Mouse (Mus musculus): ENCODE measurements around the gene Ranbp3. TPM values are rescaled to one million over a fixed set of nuclear protein-coding genes. Genes with fewer than 3 reads are reported as not detected.

Ranbp3 gene
- total and polyA plus RNA-seq, 3 experiments, result 54.7 to 142 (median 70.5) TPM

GRCm38 (mm10) chr17:56631807-56632206 is 41.3 kb upstream of the Ranbp3 start:
- peaks cover 19% of the 10 kb centered on the region for H3K4me1 ChIP-seq (ENCODE audit: insufficient read depth, low read depth, low read length)
- H3K4me3 ChIP-seq (ENCODE audit: low read depth, low read length), result no peak overlapping the region
- H3K9me3 ChIP-seq (replicated peaks), result peaks cover 2% of the 10 kb centered on the region; the same call in 1 of the 2 replicates
- no peaks in the 10 kb centered on the region for H3K36me3 ChIP-seq (replicated peaks)
- TF ChIP-seq POLR2AphosphoS5 (IDR thresholded peaks at IDR 0.05; ENCODE audit: insufficient replicate concordance, low read depth, low read length), result no peak
- no peak for TF ChIP-seq CTCF (IDR thresholded peaks at IDR 0.05; ENCODE audit: low read depth, low read length)
- no peak for TF ChIP-seq TAL1 (conservative IDR thresholded peaks at IDR 0.05; ENCODE audit: low read depth, low read length)
- no peak for TF ChIP-seq GATA2 (IDR thresholded peaks at IDR 0.05; ENCODE audit: borderline replicate concordance, low read depth, low read length)
- no peak for TF ChIP-seq GATA1 (IDR thresholded peaks at IDR 0.05; ENCODE audit: borderline replicate concordance, low read length)
- DNase-seq (ENCODE audit: low spot score) (no peak), ATAC-seq (ENCODE audit: extremely low read depth, insufficient number of reproducible peaks, low FRiP score, poor library complexity, severe bottlenecking) (no peak)
- H3K27me3 ChIP-seq (ENCODE audit: insufficient read depth, low read length), result peaks cover 43% of the 10 kb centered on the region

- TF ChIP-seq CTCF (IDR thresholded peaks at IDR 0.05; ENCODE audit: low read depth, low read length) (no peak), POLR2AphosphoS5 (IDR thresholded peaks at IDR 0.05; ENCODE audit: insufficient replicate concordance, low read depth, low read length) (no peak), GATA1 (IDR thresholded peaks at IDR 0.05; ENCODE audit: borderline replicate concordance, low read length) (no peak), GATA2 (IDR thresholded peaks at IDR 0.05; ENCODE audit: borderline replicate concordance, low read depth, low read length) (no peak), TAL1 (conservative IDR thresholded peaks at IDR 0.05; ENCODE audit: low read depth, low read length) (no peak)
- peaks cover 2% of the 10 kb centered on the region; the same call in 1 of the 2 replicates for H3K9me3 ChIP-seq (replicated peaks)
- DNase-seq (ENCODE audit: low spot score) (no peak), ATAC-seq (ENCODE audit: extremely low read depth, insufficient number of reproducible peaks, low FRiP score, poor library complexity, severe bottlenecking) (no peak)
- H3K36me3 ChIP-seq (replicated peaks), result no peaks in the 10 kb centered on the region
- peaks cover 4% of the 10 kb centered on the region for H3K4me1 ChIP-seq (ENCODE audit: insufficient read depth, low read depth, low read length)
- no peak overlapping the region for H3K4me3 ChIP-seq (ENCODE audit: low read depth, low read length)
- peaks cover 62% of the 10 kb centered on the region for H3K27me3 ChIP-seq (ENCODE audit: insufficient read depth, low read length)
These were observed 39.1 kb upstream of the Ranbp3 start for GRCm38 (mm10) chr17:56634023-56634422.

GRCm38 (mm10) chr17:56643237-56643636 is 29.9 kb upstream of the Ranbp3 start:
- Histone ChIP-seq H3K36me3 (replicated peaks) (no peaks in the 10 kb centered on the region), H3K4me1 (ENCODE audit: insufficient read depth, low read depth, low read length) (no peaks in the 10 kb centered on the region), H3K4me3 (ENCODE audit: low read depth, low read length) (no peak overlapping the region), H3K27me3 (ENCODE audit: insufficient read depth, low read length) (peaks cover 53% of the 10 kb centered on the region), H3K9me3 (replicated peaks) (no peaks in the 10 kb centered on the region)
- TF ChIP-seq GATA2 (IDR thresholded peaks at IDR 0.05; ENCODE audit: borderline replicate concordance, low read depth, low read length), result no peak
- no peak for TF ChIP-seq GATA1 (IDR thresholded peaks at IDR 0.05; ENCODE audit: borderline replicate concordance, low read length)
- TF ChIP-seq CTCF (IDR thresholded peaks at IDR 0.05; ENCODE audit: low read depth, low read length), result no peak
- no peak for TF ChIP-seq POLR2AphosphoS5 (IDR thresholded peaks at IDR 0.05; ENCODE audit: insufficient replicate concordance, low read depth, low read length)
- no peak for TF ChIP-seq TAL1 (conservative IDR thresholded peaks at IDR 0.05; ENCODE audit: low read depth, low read length)
- DNase-seq (ENCODE audit: low spot score) (no peak), ATAC-seq (ENCODE audit: extremely low read depth, insufficient number of reproducible peaks, low FRiP score, poor library complexity, severe bottlenecking) (no peak)

GRCm38 (mm10) chr17:56647546-56647945 is 25.5 kb upstream of the Ranbp3 start:
- ATAC-seq (ENCODE audit: extremely low read depth, insufficient number of reproducible peaks, low FRiP score, poor library complexity, severe bottlenecking) (no peak), DNase-seq (ENCODE audit: low spot score) (no peak)
- Histone ChIP-seq H3K36me3 (replicated peaks) (no peaks in the 10 kb centered on the region), H3K9me3 (replicated peaks) (no peaks in the 10 kb centered on the region), H3K4me3 (ENCODE audit: low read depth, low read length) (no peak overlapping the region), H3K4me1 (ENCODE audit: insufficient read depth, low read depth, low read length) (peaks cover 3% of the 10 kb centered on the region; the same call in 1 of the 2 replicates), H3K27me3 (ENCODE audit: insufficient read depth, low read length) (peaks cover 46% of the 10 kb centered on the region)
- TF ChIP-seq TAL1 (conservative IDR thresholded peaks at IDR 0.05; ENCODE audit: low read depth, low read length) (no peak), POLR2AphosphoS5 (IDR thresholded peaks at IDR 0.05; ENCODE audit: insufficient replicate concordance, low read depth, low read length) (no peak), CTCF (IDR thresholded peaks at IDR 0.05; ENCODE audit: low read depth, low read length) (no peak), GATA1 (IDR thresholded peaks at IDR 0.05; ENCODE audit: borderline replicate concordance, low read length) (no peak), GATA2 (IDR thresholded peaks at IDR 0.05; ENCODE audit: borderline replicate concordance, low read depth, low read length) (no peak)

- no peak for ATAC-seq (ENCODE audit: extremely low read depth, insufficient number of reproducible peaks, low FRiP score, poor library complexity, severe bottlenecking)
- DNase-seq (ENCODE audit: low spot score), result no peak
- H3K9me3 ChIP-seq (replicated peaks), result no peaks in the 10 kb centered on the region
- no peaks in the 10 kb centered on the region for H3K36me3 ChIP-seq (replicated peaks)
- peaks cover 3% of the 10 kb centered on the region; the same call in 1 of the 2 replicates for H3K4me1 ChIP-seq (ENCODE audit: insufficient read depth, low read depth, low read length)
- no peak overlapping the region for H3K4me3 ChIP-seq (ENCODE audit: low read depth, low read length)
- peaks cover 68% of the 10 kb centered on the region for H3K27me3 ChIP-seq (ENCODE audit: insufficient read depth, low read length)
- TF ChIP-seq POLR2AphosphoS5 (IDR thresholded peaks at IDR 0.05; ENCODE audit: insufficient replicate concordance, low read depth, low read length), result no peak
- no peak for TF ChIP-seq GATA1 (IDR thresholded peaks at IDR 0.05; ENCODE audit: borderline replicate concordance, low read length)
These were observed 21.3 kb upstream of the Ranbp3 start for GRCm38 (mm10) chr17:56651801-56652200.

GRCm38 (mm10) chr17:56654771-56655170 is 18.3 kb upstream of the Ranbp3 start:
- Histone ChIP-seq H3K36me3 (replicated peaks) (no peaks in the 10 kb centered on the region), H3K4me1 (ENCODE audit: insufficient read depth, low read depth, low read length) (peaks cover 11% of the 10 kb centered on the region), H3K4me3 (ENCODE audit: low read depth, low read length) (no peak overlapping the region), H3K9me3 (replicated peaks) (no peaks in the 10 kb centered on the region), H3K27me3 (ENCODE audit: insufficient read depth, low read length) (peaks cover 54% of the 10 kb centered on the region)
- ATAC-seq (ENCODE audit: extremely low read depth, insufficient number of reproducible peaks, low FRiP score, poor library complexity, severe bottlenecking), result no peak
- DNase-seq (ENCODE audit: low spot score), result no peak
- no peak for TF ChIP-seq CTCF (IDR thresholded peaks at IDR 0.05; ENCODE audit: low read depth, low read length)
- no peak for TF ChIP-seq GATA1 (IDR thresholded peaks at IDR 0.05; ENCODE audit: borderline replicate concordance, low read length)
- no peak for TF ChIP-seq GATA2 (IDR thresholded peaks at IDR 0.05; ENCODE audit: borderline replicate concordance, low read depth, low read length)
- TF ChIP-seq POLR2AphosphoS5 (IDR thresholded peaks at IDR 0.05; ENCODE audit: insufficient replicate concordance, low read depth, low read length), result no peak

Measured in G1E (cell line).